Mouse (Mus musculus) small intestine, adult 2 months (tissue): ENCODE measurements around the gene Olfr374. TPM values are rescaled to one million over a fixed set of nuclear protein-coding genes. Genes with fewer than 3 reads are reported as not detected.

Experiments used
- H3K27ac ChIP-seq: fragments of 200-500 bp; 2 replicates; pipeline ENCODE4 v1.5.1; 2012; ENCODE audit warnings: low read depth, low read length, control low read depth, inconsistent platforms; ENCODE audit not compliant: insufficient read depth
- H3K27me3 ChIP-seq: fragments of 200-500 bp; 2 replicates; pipeline ENCODE4 v1.6.1; 2012; ENCODE audit warnings: mild to moderate bottlenecking, moderate library complexity, low read length, inconsistent platforms; ENCODE audit not compliant: control insufficient read depth, insufficient read depth
- H3K36me3 ChIP-seq: fragments of 200-500 bp; 2 replicates; pipeline ENCODE4 v1.6.1; 2012; ENCODE audit warnings: mild to moderate bottlenecking, low read length, control low read depth, inconsistent platforms; ENCODE audit not compliant: control insufficient read depth, insufficient read depth
- H3K4me1 ChIP-seq: fragments of 200-500 bp; 2 replicates; pipeline ENCODE4 v1.6.1; 2012; ENCODE audit warnings: low read length, inconsistent platforms, mixed read lengths; ENCODE audit not compliant: control insufficient read depth, insufficient read depth, insufficient read length
- H3K4me3 ChIP-seq: fragments of 200-500 bp; 2 replicates; pipeline ENCODE4 v1.5.1; 2012; ENCODE audit warnings: low read depth, mild to moderate bottlenecking, control low read depth, inconsistent platforms, low read length, moderate library complexity
- CTCF ChIP-seq: fragments of 200-500 bp; IDR thresholded peaks from 2 replicates; pipeline ENCODE4 v1.5.1; 2012; ENCODE audit warnings: low read depth, mild to moderate bottlenecking, control low read depth, inconsistent platforms, low read length, moderate library complexity, mixed read lengths; ENCODE audit not compliant: insufficient replicate concordance, insufficient read length; ENCODE audit errors: extremely low read depth
- POLR2A ChIP-seq: fragments of 200-500 bp; IDR thresholded peaks from 2 replicates; pipeline ENCODE4 v1.6.1; 2012; ENCODE audit warnings: low read depth, mild to moderate bottlenecking, control low read depth, inconsistent platforms, low read length, moderate library complexity
- WGBS: fragments of 180-500 bp; shearing (Covaris S2); methylation state at CpG from one replicate; pipeline ENCODE4 v1.1.7; 2018; 5-methylcytosine and 5-hydroxymethylcytosine counted together
- polyA plus RNA-seq: library from polyadenylated mRNA; depleted of rRNA; stranded (reverse); fragments of >200 nt; gene quantifications from 2 replicates; pipeline ENCODE4 v1.2.3, GENCODE M21; 2012

The Olfr374 gene
- polyA plus RNA-seq, 1 experiment, result not detected

- no peak overlapping the region for H3K4me3 ChIP-seq
- no peak overlapping the region for H3K27ac ChIP-seq
- H3K27me3 ChIP-seq, result no peaks in the 10 kb centered on the region
- H3K36me3 ChIP-seq, result no peaks in the 10 kb centered on the region
- 84% methylated on average over 2 of the region's 2 CpGs for WGBS
- H3K4me1 ChIP-seq, result peaks cover 6% of the 10 kb centered on the region; the same call in 1 of the 2 replicates
- TF ChIP-seq POLR2A, result no peak
- no peak for TF ChIP-seq CTCF
Observed at GRCm38 (mm10) chr8:72131251-72131650, 24.4 kb downstream of the Olfr374 start.

- Histone ChIP-seq H3K27ac (no peak overlapping the region), H3K4me1 (peaks cover 7% of the 10 kb centered on the region)
- WGBS, result 84% methylated on average over 2 of the region's 2 CpGs
Observed at GRCm38 (mm10) chr8:72131901-72132300, 25.1 kb downstream of the Olfr374 start.

GRCm38 (mm10) chr8:72132417-72132816, 25.6 kb downstream of the Olfr374 start:
- peaks cover 8% of the 10 kb centered on the region for H3K4me1 ChIP-seq
- no peaks in the 10 kb centered on the region for H3K27me3 ChIP-seq
- no peaks in the 10 kb centered on the region for H3K36me3 ChIP-seq
- TF ChIP-seq CTCF (no peak), POLR2A (no peak)
- no peak overlapping the region for H3K4me3 ChIP-seq
- no peak overlapping the region for H3K27ac ChIP-seq
- whole genome bisulfite sequencing, result 79% methylated on average over 1 of the region's 1 CpGs

More at GRCm38 (mm10) chr8:72131901-72132300, 25.1 kb downstream of the Olfr374 start:
- H3K4me3 ChIP-seq, result no peak overlapping the region
- no peaks in the 10 kb centered on the region for H3K36me3 ChIP-seq
- no peaks in the 10 kb centered on the region for H3K27me3 ChIP-seq
- TF ChIP-seq CTCF (no peak), POLR2A (no peak)

GRCm38 (mm10) chr8:72132891-72133290, 26.1 kb downstream of the Olfr374 start:
- Histone ChIP-seq H3K36me3 (no peaks in the 10 kb centered on the region), H3K4me1 (peaks cover 8% of the 10 kb centered on the region), H3K4me3 (no peak overlapping the region), H3K27me3 (no peaks in the 10 kb centered on the region), H3K27ac (no peak overlapping the region)
- 55% methylated on average over 1 of the region's 1 CpGs for WGBS
- no peak for TF ChIP-seq POLR2A
- TF ChIP-seq CTCF, result no peak

GRCm38 (mm10) chr8:72133507-72133906, 26.7 kb downstream of the Olfr374 start:
- Histone ChIP-seq H3K27ac (no peak overlapping the region), H3K4me3 (no peak overlapping the region), H3K36me3 (peaks cover 3% of the 10 kb centered on the region), H3K4me1 (peaks cover 8% of the 10 kb centered on the region), H3K27me3 (no peaks in the 10 kb centered on the region)
- WGBS, result 66% methylated on average over 1 of the region's 1 CpGs
- no peak for TF ChIP-seq POLR2A
- TF ChIP-seq CTCF, result no peak

DNA sequence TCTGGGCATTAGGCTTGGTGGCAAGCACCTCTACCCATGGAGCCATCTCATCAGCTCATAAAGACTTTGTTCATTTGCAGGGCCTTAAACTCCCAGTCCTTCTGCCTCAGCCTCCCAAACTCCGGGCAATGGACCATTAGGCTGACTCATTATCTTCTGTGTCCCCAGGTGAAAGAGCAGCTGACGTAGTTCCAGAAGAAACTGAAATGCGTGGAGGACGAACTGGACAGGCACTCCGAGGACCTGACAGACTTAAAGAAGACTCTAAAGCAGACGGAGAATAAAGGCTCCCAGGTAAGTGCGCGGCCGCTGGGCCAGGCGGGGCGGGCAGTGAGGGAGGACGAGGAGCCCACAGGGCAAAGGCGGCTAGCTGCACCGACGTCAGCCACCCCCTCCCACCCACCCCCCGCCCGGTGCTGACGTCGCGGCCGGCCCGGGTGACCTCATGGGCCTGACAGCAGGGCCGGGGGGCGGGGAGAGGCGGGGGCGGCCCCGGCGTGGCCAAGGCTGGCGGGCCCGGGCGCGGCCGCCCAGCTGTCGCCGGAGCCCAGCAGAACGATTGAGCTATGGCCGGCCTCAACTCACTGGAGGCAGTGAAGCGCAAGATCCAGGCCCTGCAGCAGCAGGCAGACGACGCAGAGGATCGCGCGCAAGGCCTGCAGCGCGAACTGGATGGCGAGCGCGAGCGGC, 28.1 kb downstream of the Olfr374 start, which contains the start of gene Tpm4:
TSS of gene Tpm4 (plus strand) at position 220 of the 690 bp plus-strand sequence.
- Histone ChIP-seq H3K36me3 (peaks cover 14% of the 10 kb centered on the region), H3K4me3 (peak within 1 kb of the TSS; percentile 66), H3K27ac (peak within 1 kb of the TSS; percentile 97), H3K4me1 (peaks cover 8% of the 10 kb centered on the region), H3K27me3 (no peaks in the 10 kb centered on the region)
- TF ChIP-seq POLR2A, result peak; percentile 74
- no peak for TF ChIP-seq CTCF
- WGBS, result under 1% methylated on average over 48 of the region's 49 CpGs

- peak overlapping the region; percentile 97 for H3K27ac ChIP-seq
- no peaks in the 10 kb centered on the region for H3K27me3 ChIP-seq
- H3K4me1 ChIP-seq, result peaks cover 8% of the 10 kb centered on the region
- TF ChIP-seq CTCF, result no peak
- TF ChIP-seq POLR2A, result no peak
- H3K4me3 ChIP-seq, result peak overlapping the region; percentile 66
- peaks cover 14% of the 10 kb centered on the region for H3K36me3 ChIP-seq
- WGBS, result under 1% methylated on average over 61 of the region's 62 CpGs
Observed at GRCm38 (mm10) chr8:72135446-72136301, 28.8 kb downstream of the Olfr374 start.
